Mouse (Mus musculus) testis, adult 2 months (tissue): ENCODE results near the gene Abcb8. TPM values are rescaled to one million over a fixed set of nuclear protein-coding genes. Genes with fewer than 3 reads are reported as not detected.

Experiments used
- H3K27ac ChIP-seq: fragments of 200-500 bp; 2 replicates; pipeline ENCODE4 v1.5.1; 2012; ENCODE audit warnings: low read depth, low read length; ENCODE audit not compliant: control insufficient read depth, insufficient read depth
- H3K27me3 ChIP-seq: fragments of 200-500 bp; 2 replicates; pipeline ENCODE4 v1.6.1; 2012; ENCODE audit warnings: mild to moderate bottlenecking, low read length, moderate library complexity; ENCODE audit not compliant: control insufficient read depth, insufficient read depth
- H3K36me3 ChIP-seq: fragments of 200-500 bp; 2 replicates; pipeline ENCODE4 v1.6.1; 2012; ENCODE audit warnings: mild to moderate bottlenecking, low read length; ENCODE audit not compliant: control insufficient read depth, insufficient read depth
- H3K4me1 ChIP-seq: fragments of 200-500 bp; 2 replicates; pipeline ENCODE4 v1.6.1; 2012; ENCODE audit warnings: low read length; ENCODE audit not compliant: control insufficient read depth, insufficient read depth
- H3K4me3 ChIP-seq: fragments of 200-500 bp; 2 replicates; pipeline ENCODE4 v1.5.1; 2012; ENCODE audit warnings: low read depth, mild to moderate bottlenecking, low read length, moderate library complexity, mixed read lengths; ENCODE audit not compliant: control insufficient read depth
- CTCF ChIP-seq: fragments of 200-500 bp; IDR thresholded peaks from 2 replicates; pipeline ENCODE4 v1.5.1; 2012; ENCODE audit warnings: low read depth, mild to moderate bottlenecking, inconsistent platforms, low read length, moderate library complexity; ENCODE audit not compliant: control insufficient read depth, insufficient read depth, insufficient replicate concordance
- POLR2A ChIP-seq: fragments of 200-500 bp; IDR thresholded peaks from 2 replicates; pipeline ENCODE4 v1.6.1; 2012; ENCODE audit warnings: low read depth, mild to moderate bottlenecking, inconsistent platforms, low read length, moderate library complexity; ENCODE audit not compliant: control insufficient read depth
- polyA plus RNA-seq: library from polyadenylated mRNA; depleted of rRNA; stranded (reverse); fragments of >200 nt; gene quantifications from 2 replicates; pipeline ENCODE4 v1.2.3, GENCODE M21; 2012

The Abcb8 gene
- polyA plus RNA-seq, 1 experiment = 28.1 TPM

GRCm38 (mm10) chr5:24443204-24443603 lies 49.7 kb downstream of the Abcb8 start:
- TF ChIP-seq CTCF (no peak), POLR2A (no peak)
- Histone ChIP-seq H3K4me1 (peaks cover 27% of the 10 kb centered on the region), H3K4me3 (no peak overlapping the region), H3K27me3 (no peaks in the 10 kb centered on the region), H3K27ac (no peak overlapping the region), H3K36me3 (peaks cover 2% of the 10 kb centered on the region; the same call in 1 of the 2 replicates)

- Histone ChIP-seq H3K4me1 (peaks cover 27% of the 10 kb centered on the region), H3K27ac (no peak overlapping the region), H3K36me3 (peaks cover 2% of the 10 kb centered on the region; the same call in 1 of the 2 replicates), H3K27me3 (no peaks in the 10 kb centered on the region), H3K4me3 (no peak overlapping the region)
- no peak for TF ChIP-seq CTCF
- no peak for TF ChIP-seq POLR2A
Measured at GRCm38 (mm10) chr5:24443927-24444326, 50.5 kb downstream of the Abcb8 start.

GRCm38 (mm10) chr5:24444746-24445427 lies 51.4 kb downstream of the Abcb8 start, which contains the start of gene Fastk:
Fastk (minus strand) TSS chr5:24445287.
- TF ChIP-seq CTCF = no peak
- peak; percentile 91 for TF ChIP-seq POLR2A
- peak within 1 kb of the TSS; percentile 84 for H3K27ac ChIP-seq
- no peaks in the 10 kb centered on the region for H3K27me3 ChIP-seq
- peaks cover 27% of the 10 kb centered on the region for H3K4me1 ChIP-seq
- peaks cover 2% of the 10 kb centered on the region; the same call in 1 of the 2 replicates for H3K36me3 ChIP-seq
- peak within 1 kb of the TSS; percentile 96 for H3K4me3 ChIP-seq

- no peaks in the 10 kb centered on the region for H3K27me3 ChIP-seq
- H3K36me3 ChIP-seq = no peaks in the 10 kb centered on the region
- peaks cover 27% of the 10 kb centered on the region for H3K4me1 ChIP-seq
- H3K27ac ChIP-seq = peak overlapping the region; percentile 81
- TF ChIP-seq POLR2A (no peak), CTCF (no peak)
- H3K4me3 ChIP-seq = peak overlapping the region; percentile 96
Measured at GRCm38 (mm10) chr5:24445428-24446080, 52.1 kb downstream of the Abcb8 start.

GRCm38 (mm10) chr5:24446630-24447029 lies 53.2 kb downstream of the Abcb8 start:
- Histone ChIP-seq H3K4me1 (peaks cover 27% of the 10 kb centered on the region), H3K27ac (no peak overlapping the region), H3K27me3 (no peaks in the 10 kb centered on the region), H3K36me3 (no peaks in the 10 kb centered on the region), H3K4me3 (no peak overlapping the region)
- no peak for TF ChIP-seq POLR2A
- no peak for TF ChIP-seq CTCF

GRCm38 (mm10) chr5:24447624-24448298 lies 54.3 kb downstream of the Abcb8 start, which contains the start of gene Tmub1:
Tmub1 (minus strand) TSS chr5:24447854.
- Histone ChIP-seq H3K4me1 (peaks cover 28% of the 10 kb centered on the region), H3K4me3 (peak within 1 kb of the TSS; percentile 75), H3K36me3 (no peaks in the 10 kb centered on the region), H3K27ac (0 out of 2 replicates have a peak within 1 kb of the TSS, but pooled peaks have one; percentile 10), H3K27me3 (no peaks in the 10 kb centered on the region)
- TF ChIP-seq CTCF = no peak
- TF ChIP-seq POLR2A = no peak
